Mouse (Mus musculus) brain, adult 10 weeks (tissue): ENCODE measurements around the gene Lgr5. TPM values are rescaled to one million over a fixed set of nuclear protein-coding genes. Genes with fewer than 3 reads are reported as not detected.

Source experiments
- polyA plus RNA-seq: library from polyadenylated mRNA; stranded (reverse); fragments of 350-450 nt; fragmentation: Illumina TruSeq; extraction: RNeasy Lipid Tissue Mini Kit (QIAGEN cat#74804); gene quantifications from one replicate; pipeline ENCODE4 v1.2.3, GENCODE M21; 2015; ENCODE audit warnings: low read depth, low replicate concordance

Lgr5 gene
- 2.8 TPM for polyA plus RNA-seq

GRCm38 (mm10) chr10:115587301-115587969, at the start of gene Lgr5:
TSS of gene Lgr5 (minus strand) at chr10:115587780.

DNA sequence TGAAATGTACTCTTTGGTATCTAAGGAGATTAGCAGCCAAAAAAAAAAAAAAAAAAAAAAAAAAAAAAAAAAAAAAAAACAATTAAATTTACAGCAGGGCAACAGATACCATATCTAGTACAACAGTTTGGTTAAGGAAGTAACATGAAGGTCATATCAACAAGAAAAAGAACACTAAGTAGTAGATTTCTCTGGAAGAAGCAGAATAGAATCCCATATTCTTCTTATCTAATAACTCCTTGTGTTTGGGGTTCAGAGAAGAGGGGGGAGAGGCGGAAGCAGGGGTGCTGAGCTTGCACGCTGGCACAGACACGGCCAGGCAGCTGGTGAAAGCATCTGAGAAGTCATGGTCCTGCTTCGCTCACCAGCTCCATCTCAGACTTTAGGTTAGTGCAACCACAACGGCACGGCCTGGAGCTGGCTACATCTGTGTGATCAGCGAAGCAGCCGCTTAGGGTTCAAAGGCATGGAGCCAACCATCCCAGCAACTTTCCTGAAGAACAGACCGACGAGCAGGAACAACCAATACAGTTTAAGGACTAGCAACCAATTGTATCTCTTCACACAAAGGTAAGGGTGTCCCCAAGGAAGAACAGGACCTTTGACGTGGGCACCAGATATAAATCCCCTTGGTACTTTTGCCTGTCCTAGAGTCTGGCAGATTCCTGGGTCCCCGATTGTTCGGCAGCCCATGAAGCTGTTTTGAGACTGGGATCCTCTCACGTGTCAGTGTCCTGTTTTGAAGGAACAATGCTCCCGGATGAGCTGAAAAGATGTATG, 17.7 kb downstream of the Lgr5 start, which contains the start of gene A930009A15Rik:
TSS of gene A930009A15Rik (plus strand) at position 275 of the 780 bp plus-strand sequence.

Other genes with a start within 250 kb of the Lgr5 start
- 27.0 TPM for gene Tmem19, start 225.3 kb downstream of the Lgr5 start, polyA plus RNA-seq
- gene Thap2, start 203.3 kb downstream of the Lgr5 start, polyA plus RNA-seq = 11.5 TPM
- gene Zfc3h1, start 202.8 kb downstream of the Lgr5 start, polyA plus RNA-seq = 45.9 TPM
- not detected for gene A930009A15Rik, start 17.8 kb downstream of the Lgr5 start, polyA plus RNA-seq
- 1.1 TPM for gene Tspan8, start 229.1 kb upstream of the Lgr5 start, polyA plus RNA-seq